In the genomic region with DNA sequence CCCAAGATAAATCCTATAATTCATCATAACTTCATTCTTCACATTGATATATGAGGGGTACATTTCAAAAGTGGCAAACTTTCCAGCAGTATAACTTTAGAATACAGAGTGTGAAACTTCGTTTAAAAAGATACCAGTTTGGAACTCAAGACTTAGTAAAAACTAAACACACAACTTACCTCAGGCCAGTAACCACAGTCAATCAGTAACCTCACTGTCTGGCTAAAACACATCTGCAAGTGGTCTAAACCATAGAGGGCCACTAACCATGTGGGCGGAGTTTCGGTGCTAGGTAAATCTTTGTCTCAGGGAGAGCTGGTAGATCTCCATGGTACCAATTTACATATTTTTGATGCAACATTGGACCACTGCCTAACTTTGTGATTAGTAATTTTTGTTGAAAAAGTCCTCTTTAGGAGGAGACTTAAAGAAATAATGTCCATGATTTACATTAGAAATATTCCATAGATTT, we compare ENCODE assay signal across 13 mouse cellular contexts.
"Had no signal": no experiment of that assay in that cellular context is flagged by ENCODE, and none has a peak within 500 bp of the region (broad histone marks: within the 10 kb centered on the region; RNA-seq: fewer than 3 reads in every experiment).

No protein-coding gene starts in this region.

- H3K4me1 ChIP-seq: midbrain, embryonic 15.5 days; neural tube, embryonic 12.5 days; stomach, embryonic 15.5 days had no signal

- H3K27ac ChIP-seq: midbrain, embryonic 13.5 days; midbrain, embryonic 15.5 days; neural tube, embryonic 12.5 days; stomach, embryonic 15.5 days; stomach, postnatal 0 days had no signal

- H3K4me3 ChIP-seq: midbrain, embryonic 13.5 days; midbrain, embryonic 15.5 days; neural tube, embryonic 12.5 days; stomach, embryonic 15.5 days had no signal

- H3K36me3 ChIP-seq: midbrain, embryonic 13.5 days; midbrain, embryonic 15.5 days; neural tube, embryonic 12.5 days; stomach, embryonic 15.5 days had no signal

- DNase-seq: lung, adult 18-20 months; lung, embryonic 14.5 days; lung, postnatal 10 days; lung, postnatal 4 days; right cerebral cortex, postnatal 14 days; thymus, adult 2 months; thymus, postnatal 25 days; thymus, postnatal 4 days had no signal

- H3K9me3 ChIP-seq: midbrain, embryonic 13.5 days; midbrain, embryonic 15.5 days; neural tube, embryonic 12.5 days; stomach, embryonic 15.5 days had no signal

- H3K27me3 ChIP-seq: midbrain, embryonic 13.5 days; midbrain, embryonic 15.5 days; neural tube, embryonic 12.5 days; stomach, embryonic 15.5 days had no signal
